11 mouse cellular contexts compared by ENCODE assay signal in genomic region chr6:118595681-118596055, GRCm38 (mm10). TPM values are rescaled to one million over a fixed set of nuclear protein-coding genes. Genes with fewer than 3 reads are reported as not detected.
A peak's percentile ranks its signal among the peaks of the same experiment; 100 is the strongest.
DNase-seq lines count a peak whose midpoint lies in the region; ATAC-seq lines count a peak whose summit lies in the region.
"Had no signal": no experiment of that assay in that cellular context is flagged by ENCODE, and none has a peak within 500 bp of the region (broad histone marks: within the 10 kb centered on the region; RNA-seq: fewer than 3 reads in every experiment).

No protein-coding gene starts in this region.

- DNase-seq in hindbrain, embryonic 14.5 days (ENCODE audit: low spot score), result no peak
- DNase-seq in hindbrain, embryonic 10.5 days (ENCODE audit: low spot score), result no peak
- peak; percentile 51 for DNase-seq in brain, adult 2 months (ENCODE audit: low read depth, low spot score)
- DNase-seq in cerebellum, postnatal 25 days, result peak; percentile 53 to 63
- no peak for DNase-seq in B cell, adult 2 months
- no peak for DNase-seq in gastrocnemius, postnatal 25 days
- DNase-seq: lung, postnatal 14 days had no signal

- H3K27me3 ChIP-seq in hindbrain, embryonic 14.5 days (ENCODE audit: control insufficient read depth, insufficient read depth, low read length), result peaks cover 11% of the 10 kb centered on the region
- peaks cover 49% of the 10 kb centered on the region for H3K27me3 ChIP-seq in hindbrain, embryonic 10.5 days (ENCODE audit: insufficient read depth, poor library complexity, severe bottlenecking)

- H3K9ac ChIP-seq in hindbrain, embryonic 14.5 days, result no peak overlapping the region
- H3K9ac ChIP-seq: liver, embryonic 12.5 days had no signal

- no peak overlapping the region for H3K4me2 ChIP-seq in hindbrain, embryonic 14.5 days (replicated peaks)
- H3K4me2 ChIP-seq: liver, embryonic 12.5 days had no signal

- H3K4me3 ChIP-seq in hindbrain, embryonic 14.5 days (replicated peaks; ENCODE audit: low read length), result no peak overlapping the region
- no peak overlapping the region for H3K4me3 ChIP-seq in hindbrain, embryonic 10.5 days
- H3K4me3 ChIP-seq: layer of hippocampus, adult 2 months; liver, embryonic 12.5 days had no signal

- WGBS in hindbrain, embryonic 14.5 days, result 59% methylated on average over 9 of the region's 9 CpGs
- WGBS in hindbrain, embryonic 10.5 days, result 62% methylated on average over 9 of the region's 9 CpGs

- H3K27ac ChIP-seq in hindbrain, embryonic 14.5 days, result no peak overlapping the region
- H3K27ac ChIP-seq in hindbrain, embryonic 10.5 days, result no peak overlapping the region
- H3K27ac ChIP-seq: layer of hippocampus, adult 2 months; liver, embryonic 12.5 days had no signal

- H3K36me3 ChIP-seq in hindbrain, embryonic 14.5 days (replicated peaks; ENCODE audit: control insufficient read depth, insufficient read depth), result peaks cover 50% of the 10 kb centered on the region
- no peaks in the 10 kb centered on the region for H3K36me3 ChIP-seq in hindbrain, embryonic 10.5 days
- H3K36me3 ChIP-seq: liver, embryonic 12.5 days had no signal

- H3K9me3 ChIP-seq in hindbrain, embryonic 14.5 days (ENCODE audit: control insufficient read depth, low read length), result no peaks in the 10 kb centered on the region
- no peaks in the 10 kb centered on the region for H3K9me3 ChIP-seq in hindbrain, embryonic 10.5 days
- H3K9me3 ChIP-seq: liver, embryonic 12.5 days had no signal

- peaks cover 17% of the 10 kb centered on the region for H3K4me1 ChIP-seq in hindbrain, embryonic 14.5 days (replicated peaks; ENCODE audit: control insufficient read depth, insufficient read depth, low read length)
- peaks cover 23% of the 10 kb centered on the region for H3K4me1 ChIP-seq in hindbrain, embryonic 10.5 days (replicated peaks)

- peak; percentile 19; the same call in 1 of the 2 replicates for ATAC-seq in hindbrain, embryonic 14.5 days (ENCODE audit: low FRiP score)
- peak; percentile 66; the same call in 1 of the 2 replicates for ATAC-seq in cerebellum, adult (ENCODE audit: insufficient number of reproducible peaks, low FRiP score, low TSS enrichment)
- ATAC-seq: inflammation-experienced regulatory T-cells, adult 6 months; liver, embryonic 12.5 days had no signal

RNA-seq across cellular contexts. Expression of gene Ankrd26, which starts 33.6 kb away (rescaled TPM):
- polyA plus RNA-seq in hindbrain, embryonic 14.5 days (2014; fragmentation: Nextera tagmentation; extraction: Ambion mirVana), result 15.0 and 17.4 TPM in 2 replicates
- polyA plus RNA-seq in hindbrain, embryonic 10.5 days (2016; fragmentation: Nextera tagmentation; extraction: Ambion mirVana), result 13.0 and 17.4 TPM in 2 replicates
- 1 to 10 TPM; 1.8 to 2.7 TPM for total RNA-seq in gastrocnemius, postnatal 25 days (2021)

Comparison
In these comparisons a context has a peak if more than half of its experiments do, and no peak if none do; other contexts are left out.
1. DNase-seq: peak in brain, adult 2 months (single experiment) and cerebellum, postnatal 25 days (2 of 2); none in hindbrain, embryonic 14.5 days (single experiment), hindbrain, embryonic 10.5 days (single experiment), B cell, adult 2 months (0 of 2) and gastrocnemius, postnatal 25 days (single experiment).